Mouse (Mus musculus) kidney, embryonic 16.5 days (tissue): Measurements from ENCODE around the gene Naglu. TPM values are rescaled to one million over a fixed set of nuclear protein-coding genes. Genes with fewer than 3 reads are reported as not detected.

ENCODE experiments used
- ATAC-seq: fragments of 200-750 bp; cut with Nextera tagmentation; 2 replicates; pipeline ENCODE4 v1.8.0; 2017; ENCODE audit warnings: moderate TSS enrichment; ENCODE audit not compliant: low FRiP score, low TSS enrichment
- H3K27ac ChIP-seq: fragments of 300-500 bp; sonication (generic); 2 replicates; pipeline ENCODE4 v1.5.1; 2014; ENCODE audit warnings: low read length
- H3K27me3 ChIP-seq: fragments of 300-500 bp; sonication (generic); 2 replicates; pipeline ENCODE4 v1.6.1; 2014; ENCODE audit warnings: low read length, control low read depth, mixed read lengths; ENCODE audit not compliant: insufficient read depth
- H3K36me3 ChIP-seq: fragments of 300-500 bp; sonication (generic); 2 replicates; pipeline ENCODE4 v1.6.1; 2014; ENCODE audit warnings: low read length, control low read depth, mixed read lengths; ENCODE audit not compliant: insufficient read depth
- H3K4me1 ChIP-seq: fragments of 300-500 bp; sonication (generic); 2 replicates; pipeline ENCODE4 v1.6.1; 2014; ENCODE audit warnings: low read length, control low read depth, mixed read lengths; ENCODE audit not compliant: insufficient read depth
- H3K4me2 ChIP-seq: fragments of 300-500 bp; sonication (generic); replicated peaks from 2 replicates; pipeline ENCODE4 v1.6.1; 2014; ENCODE audit warnings: low read depth, low read length
- H3K4me3 ChIP-seq: fragments of 300-500 bp; sonication (generic); 2 replicates; pipeline ENCODE4 v1.5.1; 2014; ENCODE audit warnings: mild to moderate bottlenecking, low read length
- H3K9ac ChIP-seq: fragments of 300-500 bp; sonication (generic); replicated peaks from 2 replicates; pipeline ENCODE4 v1.6.1; 2014; ENCODE audit warnings: low read length
- H3K9me3 ChIP-seq: fragments of 300-500 bp; sonication (generic); 2 replicates; pipeline ENCODE4 v1.6.1; 2016; ENCODE audit warnings: low read length, control low read depth
- WGBS: fragments of 180-500 bp; shearing (Covaris S2); extraction: QIAGEN DNeasy Blood & Tissue Kit; methylation state at CpG from one replicate; pipeline ENCODE4 v1.1.7; 2014; 5-methylcytosine and 5-hydroxymethylcytosine counted together
- polyA plus RNA-seq: library from polyadenylated mRNA; unstranded; fragments of >200 nt; fragmentation: Nextera tagmentation; extraction: Ambion mirVana; gene quantifications from 2 replicates; pipeline ENCODE4 v1.2.1, GENCODE M21; 2015

Naglu gene
- polyA plus RNA-seq, 1 experiment from 2014 or later: 23.0 TPM

DNA sequence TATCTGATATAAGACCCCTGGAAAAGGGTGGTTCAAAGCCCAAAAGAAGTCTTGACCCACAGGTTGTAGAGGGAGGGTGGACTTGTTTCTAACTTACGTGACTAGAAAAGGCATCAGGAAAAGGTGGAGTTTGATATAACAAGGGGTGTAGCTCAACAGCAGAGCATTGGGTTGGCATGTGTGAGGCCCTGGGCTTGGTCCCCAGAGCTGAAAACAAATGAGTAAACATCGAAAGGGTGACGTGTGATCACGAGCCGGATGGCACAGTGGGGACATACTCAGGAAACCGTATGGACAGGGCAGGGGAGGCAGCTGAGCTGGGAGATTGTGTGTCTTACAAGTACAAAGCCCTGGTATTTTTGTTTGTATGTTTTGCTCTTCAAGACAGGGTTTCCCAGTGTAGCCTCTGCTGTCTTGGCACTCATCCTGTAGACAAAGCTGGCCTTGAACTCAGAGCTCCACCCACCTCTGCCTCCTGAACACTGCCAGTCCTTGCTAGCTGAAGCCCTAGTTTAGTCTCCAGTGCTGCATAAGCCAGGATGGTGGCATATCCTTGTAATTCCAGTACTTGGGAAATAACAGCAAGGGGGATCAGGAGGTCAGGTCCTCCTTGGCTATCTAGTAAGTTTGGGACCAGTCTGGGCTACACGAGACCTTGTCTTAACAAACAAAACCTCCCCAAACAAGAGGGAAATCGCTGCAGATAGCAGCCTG lies 35.0 kb upstream of the Naglu start:
- Histone ChIP-seq H3K9ac (no peak overlapping the region), H3K9me3 (no peaks in the 10 kb centered on the region), H3K27ac (no peak overlapping the region), H3K4me1 (peaks cover 6% of the 10 kb centered on the region; the same call in 1 of the 2 replicates), H3K4me2 (no peak overlapping the region), H3K4me3 (no peak overlapping the region), H3K27me3 (no peaks in the 10 kb centered on the region), H3K36me3 (peaks cover 41% of the 10 kb centered on the region)
- ATAC-seq: no peak
- 84% methylated on average over 8 of the region's 8 CpGs for WGBS

DNA sequence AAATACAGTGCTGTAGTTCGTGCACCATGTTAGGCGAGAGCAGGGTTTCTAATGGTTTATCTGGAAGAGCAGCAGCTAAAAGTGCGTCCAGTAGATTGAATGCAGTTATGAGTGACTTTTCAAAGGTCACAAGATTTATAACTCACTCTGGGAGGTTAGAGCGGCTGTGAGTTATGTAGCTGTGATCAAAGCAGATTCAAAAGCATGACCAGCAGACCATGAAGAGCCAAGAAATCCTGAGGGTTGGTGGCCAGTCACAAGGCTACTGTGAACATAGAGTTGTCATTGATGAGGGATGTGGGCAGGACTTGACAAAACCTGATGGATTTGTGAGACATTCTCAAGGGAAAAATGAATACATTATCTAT lies 34.5 kb upstream of the Naglu start:
- H3K4me3 ChIP-seq: no peak overlapping the region
- 44% methylated on average over 4 of the region's 4 CpGs for WGBS
- no peaks in the 10 kb centered on the region for H3K27me3 ChIP-seq
- H3K9ac ChIP-seq: no peak overlapping the region
- H3K9me3 ChIP-seq: no peaks in the 10 kb centered on the region
- H3K4me2 ChIP-seq: no peak overlapping the region
- no peak for ATAC-seq
- H3K4me1 ChIP-seq: peaks cover 6% of the 10 kb centered on the region; the same call in 1 of the 2 replicates
- H3K36me3 ChIP-seq: peaks cover 42% of the 10 kb centered on the region
- no peak overlapping the region for H3K27ac ChIP-seq

DNA sequence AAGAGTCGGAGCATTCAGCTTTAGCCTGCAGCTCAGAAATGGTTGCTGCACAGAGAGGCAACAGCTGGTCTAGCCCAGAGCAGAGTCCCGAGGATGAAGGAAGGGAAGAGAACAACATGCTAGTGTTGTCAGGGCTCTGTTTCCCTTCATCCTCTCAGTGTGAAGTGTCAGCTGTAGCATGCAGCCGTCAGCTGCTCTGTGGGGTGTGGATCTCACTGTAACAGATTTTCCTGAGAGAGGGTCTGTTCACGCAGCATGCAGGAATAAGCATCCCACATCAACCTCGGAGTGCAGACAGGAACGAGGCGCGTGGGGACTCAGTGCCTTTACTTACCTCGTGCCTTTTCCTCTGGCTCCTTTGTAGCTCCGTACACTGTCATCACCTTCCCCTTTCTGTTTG lies 32.0 kb upstream of the Naglu start:
- 86% methylated on average over 10 of the region's 10 CpGs for WGBS
- Histone ChIP-seq H3K4me2 (no peak overlapping the region), H3K9me3 (no peaks in the 10 kb centered on the region), H3K4me1 (peaks cover 6% of the 10 kb centered on the region; the same call in 1 of the 2 replicates), H3K4me3 (no peak overlapping the region), H3K36me3 (peaks cover 37% of the 10 kb centered on the region), H3K27me3 (no peaks in the 10 kb centered on the region), H3K27ac (no peak overlapping the region), H3K9ac (no peak overlapping the region)
- no peak for ATAC-seq

DNA sequence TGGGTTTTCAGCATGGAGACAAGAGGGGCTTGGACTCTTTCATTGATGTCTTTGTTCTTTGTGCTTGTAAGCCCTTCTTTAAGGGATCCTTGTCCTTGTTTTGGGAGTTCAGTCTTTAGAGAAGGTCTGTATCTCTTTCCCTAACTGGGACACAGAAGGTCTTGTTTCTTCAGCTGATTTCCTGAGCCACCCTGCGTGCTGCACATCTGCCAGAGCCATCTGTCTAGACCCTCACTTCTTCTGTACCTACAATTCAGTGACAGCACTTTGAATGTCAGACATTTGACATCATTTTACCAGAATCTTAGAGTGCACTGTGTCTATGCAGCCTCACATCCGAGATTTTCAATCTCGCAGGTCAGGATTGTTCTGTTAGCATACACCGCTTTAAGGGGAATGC lies 24.0 kb upstream of the Naglu start:
- no peak overlapping the region for H3K4me3 ChIP-seq
- H3K27ac ChIP-seq: no peak overlapping the region
- no peaks in the 10 kb centered on the region for H3K9me3 ChIP-seq
- 93% methylated on average over 4 of the region's 4 CpGs for WGBS
- no peaks in the 10 kb centered on the region for H3K4me1 ChIP-seq
- no peak for ATAC-seq
- H3K36me3 ChIP-seq: peaks cover 45% of the 10 kb centered on the region
- no peaks in the 10 kb centered on the region for H3K27me3 ChIP-seq
- no peak overlapping the region for H3K4me2 ChIP-seq
- H3K9ac ChIP-seq: no peak overlapping the region

DNA sequence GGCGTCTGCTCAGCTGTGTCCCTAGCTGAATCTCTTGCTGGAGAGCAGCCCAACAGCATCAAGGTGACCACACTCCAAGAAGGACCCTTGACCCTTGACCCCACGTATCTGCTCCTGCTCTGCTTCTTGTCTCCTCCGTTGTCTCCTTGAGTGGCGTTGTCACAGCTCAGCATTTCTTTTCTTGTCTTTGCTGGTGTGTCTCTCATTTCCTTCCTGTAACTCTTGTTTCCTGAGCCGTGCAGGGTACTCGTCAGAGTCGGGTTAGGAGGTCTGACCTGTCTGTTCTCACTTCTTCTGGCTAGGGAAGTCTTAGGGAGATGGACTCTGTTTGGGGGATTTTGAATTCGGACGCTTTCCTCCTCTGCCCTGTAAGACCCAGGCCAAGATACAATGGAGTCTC lies 23.4 kb upstream of the Naglu start:
- no peak overlapping the region for H3K4me2 ChIP-seq
- no peak overlapping the region for H3K9ac ChIP-seq
- no peak overlapping the region for H3K4me3 ChIP-seq
- H3K4me1 ChIP-seq: no peaks in the 10 kb centered on the region
- H3K27me3 ChIP-seq: no peaks in the 10 kb centered on the region
- no peak for ATAC-seq
- no peaks in the 10 kb centered on the region for H3K9me3 ChIP-seq
- 53% methylated on average over 9 of the region's 9 CpGs for WGBS
- H3K36me3 ChIP-seq: peaks cover 45% of the 10 kb centered on the region
- H3K27ac ChIP-seq: no peak overlapping the region

DNA sequence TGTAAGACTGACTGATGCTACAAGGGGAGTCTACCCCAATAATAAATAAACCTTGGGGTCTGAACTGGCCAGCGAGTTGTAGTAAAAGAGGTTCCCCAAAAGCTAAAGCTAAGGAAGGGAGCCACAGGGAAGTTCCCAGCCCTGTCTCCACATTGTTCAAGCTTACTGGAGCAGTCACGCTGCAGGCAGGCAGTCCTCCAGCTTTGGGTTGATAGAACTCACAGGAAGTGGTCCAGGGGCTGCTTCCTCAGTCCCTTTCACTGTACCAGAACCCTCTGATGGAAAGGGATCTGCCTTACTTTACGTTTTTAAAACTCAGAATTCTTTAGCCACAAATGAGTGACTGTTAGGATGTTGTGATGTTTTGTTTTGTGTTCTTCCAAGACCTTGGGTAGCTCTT lies 22.3 kb upstream of the Naglu start:
- Histone ChIP-seq H3K9ac (no peak overlapping the region), H3K27ac (no peak overlapping the region), H3K9me3 (no peaks in the 10 kb centered on the region), H3K4me3 (no peak overlapping the region), H3K36me3 (peaks cover 45% of the 10 kb centered on the region), H3K4me2 (no peak overlapping the region), H3K4me1 (no peaks in the 10 kb centered on the region), H3K27me3 (no peaks in the 10 kb centered on the region)
- no peak for ATAC-seq
- 77% methylated on average over 3 of the region's 3 CpGs for WGBS

DNA sequence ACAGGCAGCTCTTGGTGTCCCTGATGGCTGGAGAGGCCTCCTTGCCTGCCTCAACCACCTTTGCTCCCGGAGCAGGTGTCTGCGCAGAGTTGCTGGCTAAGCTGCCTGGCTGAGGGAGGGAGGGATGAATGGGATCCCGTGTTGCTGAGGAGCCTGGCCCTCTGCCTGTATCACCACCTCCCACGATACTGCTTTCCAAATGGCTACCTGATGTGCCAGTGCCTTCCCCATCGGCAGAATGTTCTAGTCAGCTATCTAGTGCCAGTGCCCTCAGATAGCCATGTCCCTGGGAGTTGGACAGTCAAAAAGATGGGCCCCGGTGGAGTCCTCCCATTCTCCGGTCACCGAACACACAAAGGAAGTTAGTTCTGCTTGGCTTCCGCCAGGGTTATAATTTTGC lies 19.5 kb upstream of the Naglu start:
- Histone ChIP-seq H3K4me3 (no peak overlapping the region), H3K27ac (no peak overlapping the region), H3K9me3 (peaks cover 7% of the 10 kb centered on the region; the same call in 1 of the 2 replicates), H3K27me3 (no peaks in the 10 kb centered on the region), H3K36me3 (peaks cover 26% of the 10 kb centered on the region), H3K4me1 (no peaks in the 10 kb centered on the region), H3K4me2 (no peak overlapping the region), H3K9ac (no peak overlapping the region)
- 89% methylated on average over 9 of the region's 9 CpGs for WGBS
- ATAC-seq: no peak

DNA sequence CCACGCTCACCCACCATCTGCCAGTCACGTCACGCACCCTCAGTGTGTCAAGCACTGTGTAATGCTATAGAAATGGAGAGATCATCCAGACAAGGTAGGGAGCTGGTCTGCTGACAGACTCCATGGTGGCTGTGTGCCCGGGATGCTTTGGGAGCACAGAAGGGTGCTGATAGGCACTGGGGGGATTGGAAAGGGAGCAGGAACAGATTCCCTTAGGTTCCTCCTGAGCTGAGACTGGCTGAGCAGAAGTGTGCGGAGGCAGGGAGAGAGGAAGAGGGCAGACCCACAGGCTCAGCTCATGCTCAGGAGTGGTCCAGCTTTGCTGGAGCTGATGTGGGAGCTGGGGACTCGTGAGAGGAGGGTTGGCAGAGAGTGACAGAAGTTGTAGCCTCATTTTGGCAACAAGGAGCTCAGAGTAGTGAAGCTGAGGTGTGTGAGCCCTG lies 18.7 kb upstream of the Naglu start:
- 87% methylated on average over 6 of the region's 6 CpGs for WGBS
- Histone ChIP-seq H3K27me3 (no peaks in the 10 kb centered on the region), H3K36me3 (peaks cover 20% of the 10 kb centered on the region), H3K27ac (no peak overlapping the region), H3K9me3 (peaks cover 7% of the 10 kb centered on the region; the same call in 1 of the 2 replicates), H3K4me1 (no peaks in the 10 kb centered on the region), H3K4me2 (no peak overlapping the region), H3K4me3 (no peak overlapping the region), H3K9ac (no peak overlapping the region)
- ATAC-seq: no peak

DNA sequence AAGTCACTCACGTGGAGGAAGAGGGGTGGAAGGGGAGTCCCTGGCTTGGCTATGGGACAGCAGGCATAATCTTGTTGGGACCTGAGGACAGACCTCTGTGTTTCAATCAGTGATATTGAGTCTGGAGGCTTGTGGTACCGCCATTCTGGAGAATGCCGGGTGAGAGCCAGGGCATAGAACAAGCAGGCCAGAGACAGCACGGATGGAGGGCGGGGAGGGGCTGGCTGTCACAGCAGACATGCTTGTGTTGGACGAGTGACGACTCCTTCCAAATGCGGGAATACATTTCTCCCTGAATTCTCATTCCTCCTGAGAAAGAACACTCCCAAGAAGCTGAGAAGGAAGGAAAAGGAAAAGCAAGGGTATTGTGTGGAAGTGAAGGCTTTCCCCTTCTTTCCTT lies 18.2 kb upstream of the Naglu start:
- ATAC-seq: no peak
- H3K27ac ChIP-seq: no peak overlapping the region
- H3K9ac ChIP-seq: no peak overlapping the region
- peaks cover 20% of the 10 kb centered on the region for H3K36me3 ChIP-seq
- H3K4me2 ChIP-seq: no peak overlapping the region
- H3K27me3 ChIP-seq: no peaks in the 10 kb centered on the region
- peaks cover 7% of the 10 kb centered on the region; the same call in 1 of the 2 replicates for H3K9me3 ChIP-seq
- WGBS: 91% methylated on average over 8 of the region's 8 CpGs
- 0 out of 2 replicates have a peak, but pooled peaks cover 2% of the 10 kb centered on the region for H3K4me1 ChIP-seq
- no peak overlapping the region for H3K4me3 ChIP-seq

DNA sequence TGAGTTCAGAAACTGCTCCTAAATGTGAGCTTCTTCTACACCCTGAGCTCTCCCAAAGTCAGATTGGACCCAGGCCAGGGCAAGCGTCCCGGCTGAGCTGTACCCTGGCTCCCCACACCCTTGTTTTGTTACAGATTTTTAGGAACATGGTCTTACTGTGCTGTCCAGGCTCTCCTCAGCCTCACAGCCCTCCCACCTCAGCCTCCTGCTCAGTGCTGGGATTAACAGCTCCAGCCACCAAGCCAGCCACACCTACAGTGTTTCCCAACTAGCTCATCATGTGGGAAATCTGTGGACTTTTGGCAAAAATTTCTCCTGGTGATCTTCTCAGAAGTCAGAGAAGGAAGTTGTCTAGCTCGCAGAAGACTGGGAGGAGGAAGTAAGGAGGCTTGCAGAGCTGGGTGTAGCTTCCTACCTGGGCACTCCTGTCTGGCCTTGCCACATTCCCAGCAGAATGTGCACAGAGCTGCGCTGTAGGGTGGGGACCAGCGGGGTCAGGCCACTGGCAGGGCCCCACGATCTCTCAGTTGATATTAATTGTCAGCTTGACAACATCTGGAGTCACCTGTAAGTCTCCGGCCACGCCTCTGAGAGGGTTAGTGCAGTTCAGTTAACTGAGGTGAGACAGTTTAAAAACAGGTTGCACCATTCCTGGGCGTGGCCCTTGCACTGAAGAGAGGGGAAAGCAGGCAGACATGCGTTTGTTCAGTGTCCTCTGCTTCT lies 16.9 kb upstream of the Naglu start:
- ATAC-seq: no peak
- WGBS: 82% methylated on average over 10 of the region's 10 CpGs
- peaks cover 7% of the 10 kb centered on the region; the same call in 1 of the 2 replicates for H3K9me3 ChIP-seq
- no peak overlapping the region for H3K4me2 ChIP-seq
- no peak overlapping the region for H3K9ac ChIP-seq
- H3K27ac ChIP-seq: no peak overlapping the region
- H3K36me3 ChIP-seq: peaks cover 18% of the 10 kb centered on the region
- no peak overlapping the region for H3K4me3 ChIP-seq
- no peaks in the 10 kb centered on the region for H3K27me3 ChIP-seq
- H3K4me1 ChIP-seq: 0 out of 2 replicates have a peak, but pooled peaks cover 3% of the 10 kb centered on the region
